Mouse (Mus musculus) midbrain, postnatal 0 days (tissue): ENCODE measurements around the gene Alkbh3. TPM values are rescaled to one million over a fixed set of nuclear protein-coding genes. Genes with fewer than 3 reads are reported as not detected.

ENCODE experiments used
- ATAC-seq: fragments of 200-750 bp; cut with Nextera tagmentation; 2 replicates; pipeline ENCODE4 v1.8.0; 2017; ENCODE audit warnings: moderate number of reproducible peaks, mild to moderate bottlenecking, moderate TSS enrichment, moderate library complexity; ENCODE audit not compliant: low FRiP score
- DNase-seq: peaks from one replicate; pipeline ENCODE4 v3.0.0-alpha.2; 2015; ENCODE audit warnings: low spot score
- H3K27ac ChIP-seq: fragments of 300-500 bp; sonication (generic); 2 replicates; pipeline ENCODE4 v1.5.1; 2014; ENCODE audit warnings: low read depth, mild to moderate bottlenecking, low read length, mixed read lengths
- H3K27me3 ChIP-seq: fragments of 300-500 bp; sonication (generic); 2 replicates; pipeline ENCODE4 v1.6.1; 2014; ENCODE audit warnings: low read length, control low read depth, mixed read lengths; ENCODE audit not compliant: insufficient read depth
- H3K36me3 ChIP-seq: fragments of 300-500 bp; sonication (generic); 2 replicates; pipeline ENCODE4 v1.6.1; 2014; ENCODE audit warnings: low read length, control low read depth, mixed read lengths; ENCODE audit not compliant: insufficient read depth
- H3K4me1 ChIP-seq: fragments of 300-500 bp; sonication (generic); 2 replicates; pipeline ENCODE4 v1.6.1; 2014; ENCODE audit warnings: mild to moderate bottlenecking, control low read depth, antibody characterized with exemption, low read length, mixed read lengths; ENCODE audit not compliant: insufficient read depth
- H3K4me2 ChIP-seq: fragments of 300-500 bp; sonication (generic); 2 replicates; pipeline ENCODE4 v1.6.1; 2014; ENCODE audit warnings: low read depth, mild to moderate bottlenecking, low read length, mixed read lengths; ENCODE audit not compliant: poor library complexity, severe bottlenecking
- H3K4me3 ChIP-seq: fragments of 300-500 bp; sonication (generic); 2 replicates; pipeline ENCODE4 v1.5.1; 2014; ENCODE audit warnings: low read depth, mild to moderate bottlenecking, low read length, moderate library complexity
- H3K9ac ChIP-seq: fragments of 300-500 bp; sonication (generic); replicated peaks from 2 replicates; pipeline ENCODE4 v1.6.1; 2014; ENCODE audit warnings: mild to moderate bottlenecking, low read length, moderate library complexity, mixed read lengths; ENCODE audit not compliant: poor library complexity, severe bottlenecking
- H3K9me3 ChIP-seq: fragments of 300-500 bp; sonication (generic); 2 replicates; pipeline ENCODE4 v1.6.1; 2016; ENCODE audit warnings: low read length, control low read depth
- CTCF ChIP-seq: IDR thresholded peaks from 2 replicates; pipeline ENCODE4 v1.5.1; 2016; ENCODE audit warnings: antibody characterized with exemption, mild to moderate bottlenecking
- WGBS: fragments of 180-500 bp; shearing (Covaris S2); extraction: QIAGEN DNeasy Blood & Tissue Kit; methylation state at CpG from one replicate; pipeline ENCODE4 v1.1.7; 2014; 5-methylcytosine and 5-hydroxymethylcytosine counted together
- polyA plus RNA-seq: library from polyadenylated mRNA; unstranded; fragments of >200 nt; fragmentation: Nextera tagmentation; extraction: Ambion mirVana; gene quantifications from 2 replicates; pipeline ENCODE4 v1.2.1, GENCODE M21; 2015
- total RNA-seq: library from RNA; depleted of rRNA; stranded (reverse); fragments of >200 nt; gene quantifications from 2 replicates; pipeline ENCODE4 v1.2.3, GENCODE M21; 2014

Gene Alkbh3
- total and polyA plus RNA-seq, 2 experiments from 2014 or later, result 28.6 to 52.2 TPM

DNA sequence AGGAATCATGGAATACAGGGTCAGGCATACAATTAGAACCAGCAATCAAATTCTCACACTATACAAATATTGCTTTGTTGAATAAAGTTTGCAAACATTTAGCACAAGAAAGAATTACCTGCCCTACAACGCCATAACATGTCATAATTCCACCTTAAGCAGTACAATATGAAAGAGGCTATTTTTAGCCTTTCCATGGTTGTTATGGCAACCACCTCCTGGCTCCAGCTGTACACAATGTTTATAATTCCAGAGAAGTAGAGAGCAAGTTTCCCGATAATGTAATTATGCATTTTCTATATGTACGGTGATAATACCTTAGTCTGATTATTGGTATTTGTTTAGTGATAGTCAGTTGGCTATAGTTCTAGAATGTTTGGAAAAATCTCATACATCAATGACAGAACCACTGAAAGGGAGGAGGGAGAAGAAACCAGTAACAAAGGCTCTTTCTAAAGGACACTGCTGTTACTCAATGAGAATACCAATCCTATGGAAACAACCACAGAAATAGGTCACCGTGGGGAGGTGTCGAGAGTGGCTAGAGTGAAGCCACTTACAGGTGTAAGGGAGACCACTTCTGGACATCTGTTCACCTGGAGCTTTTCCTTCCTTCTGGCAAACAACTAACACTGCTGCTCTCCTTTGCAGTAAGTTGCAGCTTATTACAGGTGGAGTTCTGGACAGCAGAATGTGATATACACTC, 39.0 kb upstream of the Alkbh3 start:
- WGBS, result 31% methylated on average over 5 of the region's 5 CpGs

DNA sequence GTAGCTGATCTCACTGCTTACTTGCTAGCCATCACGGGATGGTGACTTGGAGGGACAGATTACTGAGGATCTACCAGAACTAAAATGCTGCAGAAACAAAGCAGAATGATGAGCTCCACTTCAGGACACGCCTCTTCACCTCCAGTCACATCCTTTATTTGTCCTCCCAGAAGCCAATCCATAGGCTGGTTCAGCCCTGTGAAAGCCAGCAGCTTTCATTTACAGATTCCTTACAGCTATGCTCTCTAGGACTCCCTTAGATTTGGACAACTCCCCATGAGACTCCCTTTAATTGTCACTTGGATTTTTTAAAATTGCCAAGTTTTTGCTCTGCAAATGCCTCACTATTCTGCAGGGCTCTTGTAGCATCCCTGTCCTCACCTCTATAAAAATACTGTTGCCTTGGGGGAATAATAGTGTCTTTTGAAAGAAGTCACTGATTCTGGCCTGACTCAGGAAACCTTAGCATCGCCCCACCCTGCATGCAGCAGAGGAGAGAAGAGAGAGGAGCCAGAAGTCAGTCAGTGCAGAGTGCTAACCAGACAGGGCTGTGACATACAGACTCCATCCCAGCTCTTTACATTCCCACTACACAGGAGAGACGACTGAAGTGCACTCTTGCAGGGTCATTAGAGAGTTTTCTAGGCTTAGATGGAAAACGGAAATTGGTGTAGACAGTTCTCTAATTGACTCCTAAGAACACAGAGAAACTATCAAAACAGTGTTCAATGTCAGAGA, 38.3 kb upstream of the Alkbh3 start:
- H3K4me2 ChIP-seq, result peak overlapping the region; percentile 9; the same call in 1 of the 2 replicates
- H3K27ac ChIP-seq, result peak overlapping the region; percentile 79
- H3K4me3 ChIP-seq, result no peak overlapping the region
- no peaks in the 10 kb centered on the region for H3K9me3 ChIP-seq
- H3K36me3 ChIP-seq, result no peaks in the 10 kb centered on the region
- DNase-seq (no peak), ATAC-seq (0 out of 2 replicates have a peak, but pooled peaks have one; percentile 41)
- no peak for TF ChIP-seq CTCF
- WGBS, result 34% methylated on average over 5 of the region's 5 CpGs
- no peaks in the 10 kb centered on the region for H3K27me3 ChIP-seq
- peaks cover 21% of the 10 kb centered on the region for H3K4me1 ChIP-seq
- no peak overlapping the region for H3K9ac ChIP-seq

More for the DNA sequence above, 39.0 kb upstream of the Alkbh3 start:
- Histone ChIP-seq H3K27me3 (no peaks in the 10 kb centered on the region), H3K4me2 (peak overlapping the region; percentile 9; the same call in 1 of the 2 replicates), H3K4me3 (no peak overlapping the region), H3K27ac (peak overlapping the region; percentile 79), H3K9me3 (no peaks in the 10 kb centered on the region), H3K4me1 (peaks cover 21% of the 10 kb centered on the region), H3K36me3 (no peaks in the 10 kb centered on the region), H3K9ac (no peak overlapping the region)
- DNase-seq (peak; percentile 72), ATAC-seq (peak; percentile 64; the same call in 1 of the 2 replicates)
- no peak for TF ChIP-seq CTCF

DNA sequence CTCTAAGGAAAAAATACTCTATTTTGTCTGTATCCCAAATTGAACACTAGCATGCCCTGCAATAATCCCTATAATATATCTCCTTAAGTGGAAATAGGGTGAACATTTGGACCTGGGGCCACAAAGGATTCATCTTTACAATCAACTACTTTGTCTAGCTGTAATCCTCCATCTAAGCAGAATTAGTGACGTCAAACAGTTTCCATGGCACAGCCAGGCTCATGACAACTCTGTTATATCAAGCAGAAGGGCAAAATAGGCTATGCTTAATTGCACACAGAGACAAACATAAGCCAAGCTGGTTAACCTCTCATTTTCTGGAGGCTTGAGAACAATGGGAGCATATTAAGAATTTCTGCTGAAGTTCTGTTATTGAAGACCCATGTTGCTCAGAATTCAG, 37.7 kb upstream of the Alkbh3 start:
- H3K4me3 ChIP-seq, result no peak overlapping the region
- no peak for TF ChIP-seq CTCF
- DNase-seq (peak; percentile 49), ATAC-seq (no peak)
- H3K27me3 ChIP-seq, result no peaks in the 10 kb centered on the region
- H3K9ac ChIP-seq, result no peak overlapping the region
- no peak overlapping the region for H3K4me2 ChIP-seq
- no peaks in the 10 kb centered on the region for H3K9me3 ChIP-seq
- 17% methylated on average over 1 of the region's 1 CpGs for WGBS
- H3K27ac ChIP-seq, result peak overlapping the region; percentile 79
- no peaks in the 10 kb centered on the region for H3K36me3 ChIP-seq
- peaks cover 21% of the 10 kb centered on the region for H3K4me1 ChIP-seq

DNA sequence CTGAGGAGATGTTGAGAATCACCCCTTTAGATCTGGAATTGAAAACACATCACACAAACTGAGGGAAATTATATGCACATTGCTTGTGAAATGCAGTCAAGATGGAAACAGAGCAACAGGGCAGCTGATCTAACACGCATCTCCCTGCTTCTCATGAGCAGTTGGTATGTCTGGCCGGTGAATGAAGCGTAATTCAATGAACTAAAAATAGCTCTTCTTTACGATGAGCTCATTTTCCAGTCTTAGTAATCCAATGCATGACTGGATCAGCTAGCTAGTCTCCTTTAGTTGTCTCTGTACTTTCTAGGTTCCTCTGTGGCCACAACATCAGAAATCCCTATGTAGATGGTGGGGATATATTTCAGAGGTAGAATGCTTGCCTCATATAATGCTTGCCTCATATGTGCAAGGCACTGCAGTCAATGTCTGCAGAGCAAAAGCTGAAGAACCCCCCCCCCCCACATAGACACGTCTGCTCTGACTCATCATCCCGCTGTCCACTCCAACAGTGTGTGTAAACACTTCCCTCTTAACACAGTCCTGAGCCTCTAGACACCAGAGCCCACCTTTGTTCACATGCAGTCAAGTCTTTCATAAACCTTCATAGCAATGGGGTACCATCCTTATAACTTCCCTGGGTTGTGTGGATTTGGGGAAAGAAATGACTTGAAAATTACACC, 34.9 kb upstream of the Alkbh3 start:
- peak overlapping the region; percentile 21; the same call in 1 of the 2 replicates for H3K27ac ChIP-seq
- H3K9ac ChIP-seq, result no peak overlapping the region
- no peaks in the 10 kb centered on the region for H3K36me3 ChIP-seq
- H3K4me2 ChIP-seq, result no peak overlapping the region
- DNase-seq, result peak; percentile 46
- no peak for TF ChIP-seq CTCF
- no peaks in the 10 kb centered on the region for H3K9me3 ChIP-seq
- H3K4me3 ChIP-seq, result no peak overlapping the region
- no peaks in the 10 kb centered on the region for H3K27me3 ChIP-seq
- ATAC-seq, result no peak
- 61% methylated on average over 6 of the region's 6 CpGs for WGBS
- H3K4me1 ChIP-seq, result peaks cover 21% of the 10 kb centered on the region

DNA sequence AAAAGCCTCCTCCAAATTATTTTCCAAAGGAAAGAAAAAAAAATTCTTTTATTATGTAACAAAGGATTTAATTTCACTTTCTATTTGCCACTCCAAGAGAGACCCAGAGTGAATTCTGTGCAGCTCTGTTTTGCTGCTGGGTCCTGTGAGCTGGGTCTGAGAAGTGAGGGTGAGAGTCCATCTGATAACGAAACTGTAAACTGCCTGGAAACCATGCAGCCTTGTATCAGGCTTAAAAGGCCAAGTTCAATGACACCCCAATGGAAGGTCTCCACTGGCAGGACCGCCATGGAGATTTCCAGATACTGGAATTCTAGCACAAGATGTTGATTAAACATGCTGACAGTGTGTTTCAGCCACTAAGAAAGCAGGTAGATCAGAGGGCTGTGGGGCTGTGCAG, 33.6 kb upstream of the Alkbh3 start:
- Histone ChIP-seq H3K4me3 (no peak overlapping the region), H3K27ac (peak overlapping the region; percentile 45; the same call in 1 of the 2 replicates), H3K36me3 (no peaks in the 10 kb centered on the region), H3K4me2 (no peak overlapping the region), H3K4me1 (peaks cover 13% of the 10 kb centered on the region), H3K9me3 (no peaks in the 10 kb centered on the region), H3K9ac (no peak overlapping the region), H3K27me3 (no peaks in the 10 kb centered on the region)
- no peak for TF ChIP-seq CTCF
- WGBS, result 60% methylated on average over 2 of the region's 2 CpGs
- DNase-seq (no peak), ATAC-seq (no peak)
